Mouse (Mus musculus) brain, embryonic 18.5 days (tissue): ENCODE measurements around the gene Sertad3.
"Not testable (repeated sequence)": the region's sequence is repeated elsewhere in the genome, so short reads cannot be mapped to it uniquely, and the experiment has no call there.

Experiments
- DNase-seq: peaks from one replicate; pipeline ENCODE4 v3.0.0-alpha.2; 2012; ENCODE audit warnings: low read depth, low spot score

Sertad3 gene

GRCm38 (mm10) chr7:27493022-27493421, 19.5 kb downstream of the Sertad3 start:
- no peak for DNase-seq

GRCm38 (mm10) chr7:27493450-27493849, 19.9 kb downstream of the Sertad3 start:
- DNase-seq: no peak

GRCm38 (mm10) chr7:27494659-27495367, 21.2 kb downstream of the Sertad3 start:
- not testable (repeated sequence) for DNase-seq

GRCm38 (mm10) chr7:27499036-27499435, 25.5 kb downstream of the Sertad3 start, which contains the start of gene Prx:
TSS of gene Prx (plus strand) at chr7:27499324.
- no peak for DNase-seq

GRCm38 (mm10) chr7:27501620-27502019, 28.1 kb downstream of the Sertad3 start:
- DNase-seq: no peak

GRCm38 (mm10) chr7:27506765-27507370, 33.3 kb downstream of the Sertad3 start:
- no peak for DNase-seq

GRCm38 (mm10) chr7:27507711-27508647, 34.4 kb downstream of the Sertad3 start:
- peak; percentile 85 for DNase-seq

- no peak for DNase-seq
Measured at GRCm38 (mm10) chr7:27508648-27509005, 35.1 kb downstream of the Sertad3 start.

GRCm38 (mm10) chr7:27510809-27511208, 37.2 kb downstream of the Sertad3 start:
- DNase-seq: no peak

- DNase-seq: no peak
Measured at GRCm38 (mm10) chr7:27514961-27515360, 41.4 kb downstream of the Sertad3 start.

- DNase-seq: no peak
Measured at GRCm38 (mm10) chr7:27518314-27518713, 44.7 kb downstream of the Sertad3 start.

GRCm38 (mm10) chr7:27520104-27520503, 46.5 kb downstream of the Sertad3 start:
- DNase-seq: no peak

GRCm38 (mm10) chr7:27520599-27520998, 47.0 kb downstream of the Sertad3 start:
- DNase-seq: no peak

- no peak for DNase-seq
Measured at GRCm38 (mm10) chr7:27522967-27523366, 49.4 kb downstream of the Sertad3 start, which contains the start of gene Hipk4. TSS of gene Hipk4 (plus strand) at chr7:27523267.

GRCm38 (mm10) chr7:27523805-27524204, 50.2 kb downstream of the Sertad3 start:
- no peak for DNase-seq

GRCm38 (mm10) chr7:27526039-27526827, 52.7 kb downstream of the Sertad3 start:
- DNase-seq: peak; percentile 36
